Mouse (Mus musculus) megakaryocyte, embryonic 14.5 days (primary cell): ENCODE data around the gene Cryaa.

Experiments used
- FLI1 ChIP-seq: IDR thresholded peaks from 2 replicates; pipeline ENCODE4 v1.6.1; 2012; ENCODE audit warnings: low read length, inconsistent platforms, mixed read lengths
- GATA1 ChIP-seq: IDR thresholded peaks from 3 replicates; pipeline ENCODE4 v1.6.1; 2012; ENCODE audit warnings: mixed read lengths, low read length, inconsistent platforms, borderline replicate concordance

DNA sequence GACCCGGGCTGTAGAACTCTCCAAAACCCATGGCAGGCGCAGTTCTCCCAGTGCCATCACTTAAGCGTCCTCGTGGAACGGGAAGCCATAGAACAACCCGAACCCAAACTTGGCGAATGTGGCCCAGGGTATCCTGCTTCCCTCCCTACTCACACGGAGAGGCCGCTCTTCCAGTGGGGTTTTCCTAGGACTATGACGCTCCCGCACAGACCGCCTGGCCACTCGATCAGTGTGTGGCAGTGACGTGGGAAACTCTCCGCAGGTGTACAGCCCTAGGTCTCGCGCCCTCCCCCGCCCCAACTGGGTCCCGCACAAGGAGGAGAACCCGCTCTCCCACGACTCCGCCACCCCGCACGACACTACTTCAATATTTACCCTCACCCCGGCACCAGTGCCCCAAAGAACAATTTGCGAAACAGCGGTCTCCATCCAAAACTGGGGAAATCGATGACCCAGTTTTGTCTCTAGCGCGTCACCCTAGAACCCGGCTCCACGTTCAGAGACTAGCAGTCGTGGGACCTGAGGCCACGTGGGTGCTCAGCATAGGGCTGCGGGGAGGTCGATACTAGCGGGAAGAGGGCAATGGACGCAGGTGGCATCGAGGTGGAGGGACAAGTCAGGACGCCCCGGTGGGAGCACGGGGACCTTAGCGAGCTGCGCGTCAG, 41.2 kb upstream of the Cryaa start:
- no peak for TF ChIP-seq GATA1
- TF ChIP-seq FLI1, result no peak
